10 mouse cellular contexts compared by ENCODE assay signal in genomic region chr19:34598341-34598740, GRCm38 (mm10). TPM values are rescaled to one million over a fixed set of nuclear protein-coding genes. Genes with fewer than 3 reads are reported as not detected.
A peak's percentile ranks its signal among the peaks of the same experiment; 100 is the strongest.
DNase-seq lines count a peak whose midpoint lies in the region; ATAC-seq and TF ChIP-seq lines count a peak whose summit lies in the region.
"Had no signal": no experiment of that assay in that cellular context is flagged by ENCODE, and none has a peak within 500 bp of the region (broad histone marks: within the 10 kb centered on the region; RNA-seq: fewer than 3 reads in every experiment).

No protein-coding gene starts in this region.

- no peak for TF ChIP-seq EP300 in lung, postnatal 0 days (IDR thresholded peaks at IDR 0.05)

- H3K4me3 ChIP-seq in forebrain, postnatal 0 days (ENCODE audit: low read depth, low read length), result no peak overlapping the region
- no peak overlapping the region for H3K4me3 ChIP-seq in forebrain, embryonic 12.5 days (replicated peaks)
- H3K4me3 ChIP-seq in midbrain, postnatal 0 days (ENCODE audit: low read depth, low read length), result no peak overlapping the region
- H3K4me3 ChIP-seq in midbrain, embryonic 16.5 days (ENCODE audit: low read depth, low read length), result no peak overlapping the region
- no peak overlapping the region for H3K4me3 ChIP-seq in lung, postnatal 0 days (ENCODE audit: low read depth, low read length)
- H3K4me3 ChIP-seq: liver, embryonic 15.5 days; stomach, embryonic 15.5 days had no signal

- DNase-seq in forebrain, postnatal 0 days, result peak; percentile 78
- DNase-seq in midbrain, postnatal 0 days (ENCODE audit: low spot score), result peak; percentile 52
- peak; percentile 30 for DNase-seq in gastrocnemius, postnatal 25 days
- DNase-seq in lung, postnatal 0 days (ENCODE audit: low spot score), result peak; percentile 47
- no peak for DNase-seq in thymus, adult 18-20 months

- ATAC-seq in forebrain, postnatal 0 days, result no peak; the same call in 1 of the 2 replicates
- ATAC-seq in forebrain, embryonic 12.5 days (ENCODE audit: low FRiP score), result no peak
- ATAC-seq in midbrain, postnatal 0 days (ENCODE audit: low FRiP score), result no peak
- ATAC-seq in midbrain, embryonic 16.5 days, result no peak
- no peak for ATAC-seq in lung, postnatal 0 days
- no peak for ATAC-seq in erythroid progenitor cell, adult 5-6 weeks (replicated peaks; ENCODE audit: low FRiP score, poor library complexity, severe bottlenecking)

- no peak overlapping the region for H3K9ac ChIP-seq in forebrain, postnatal 0 days
- H3K9ac ChIP-seq in forebrain, embryonic 12.5 days, result no peak overlapping the region
- no peak overlapping the region for H3K9ac ChIP-seq in midbrain, postnatal 0 days (replicated peaks; ENCODE audit: low read length, poor library complexity, severe bottlenecking)
- H3K9ac ChIP-seq in midbrain, embryonic 16.5 days (ENCODE audit: low read depth, low read length), result no peak overlapping the region
- H3K9ac ChIP-seq in lung, postnatal 0 days (replicated peaks; ENCODE audit: low read depth), result no peak overlapping the region
- H3K9ac ChIP-seq: liver, embryonic 15.5 days; stomach, embryonic 15.5 days had no signal

- H3K4me1 ChIP-seq in forebrain, postnatal 0 days (ENCODE audit: insufficient read depth), result no peaks in the 10 kb centered on the region
- no peaks in the 10 kb centered on the region for H3K4me1 ChIP-seq in forebrain, embryonic 12.5 days
- H3K4me1 ChIP-seq in midbrain, postnatal 0 days (ENCODE audit: insufficient read depth, low read length), result no peaks in the 10 kb centered on the region
- H3K4me1 ChIP-seq in midbrain, embryonic 16.5 days (ENCODE audit: control insufficient read depth, insufficient read depth, low read length), result no peaks in the 10 kb centered on the region
- H3K4me1 ChIP-seq in lung, postnatal 0 days (ENCODE audit: insufficient read depth, low read depth, low read length), result 0 out of 2 replicates have a peak, but pooled peaks cover 3% of the 10 kb centered on the region
- H3K4me1 ChIP-seq: liver, embryonic 15.5 days; stomach, embryonic 15.5 days had no signal

- TF ChIP-seq CTCF in forebrain, postnatal 0 days (IDR thresholded peaks at IDR 0.05; ENCODE audit: low read depth), result no peak
- no peak for TF ChIP-seq CTCF in midbrain, postnatal 0 days (IDR thresholded peaks at IDR 0.05)
- TF ChIP-seq CTCF in lung, postnatal 0 days (IDR thresholded peaks at IDR 0.05), result no peak

- no peak overlapping the region for H3K27ac ChIP-seq in forebrain, postnatal 0 days (ENCODE audit: low read depth, low read length)
- no peak overlapping the region for H3K27ac ChIP-seq in forebrain, embryonic 12.5 days
- H3K27ac ChIP-seq in midbrain, postnatal 0 days (ENCODE audit: low read depth, low read length), result no peak overlapping the region
- no peak overlapping the region for H3K27ac ChIP-seq in midbrain, embryonic 16.5 days (ENCODE audit: low read length)
- H3K27ac ChIP-seq in lung, postnatal 0 days (ENCODE audit: low read length), result no peak overlapping the region
- H3K27ac ChIP-seq: liver, embryonic 15.5 days; stomach, embryonic 15.5 days had no signal

- no peaks in the 10 kb centered on the region for H3K27me3 ChIP-seq in forebrain, postnatal 0 days (ENCODE audit: insufficient read depth, low read length)
- H3K27me3 ChIP-seq in forebrain, embryonic 12.5 days, result no peaks in the 10 kb centered on the region
- no peaks in the 10 kb centered on the region for H3K27me3 ChIP-seq in midbrain, postnatal 0 days (ENCODE audit: insufficient read depth, low read length)
- H3K27me3 ChIP-seq in midbrain, embryonic 16.5 days (ENCODE audit: control insufficient read depth, insufficient read depth, low read depth, low read length), result no peaks in the 10 kb centered on the region
- H3K27me3 ChIP-seq in lung, postnatal 0 days (replicated peaks; ENCODE audit: insufficient read depth, low read length), result no peaks in the 10 kb centered on the region
- H3K27me3 ChIP-seq: liver, embryonic 15.5 days; stomach, embryonic 15.5 days had no signal

- 54% methylated on average over 2 of the region's 2 CpGs for WGBS in forebrain, postnatal 0 days
- 82% methylated on average over 2 of the region's 2 CpGs for WGBS in forebrain, embryonic 12.5 days
- 75% methylated on average over 2 of the region's 2 CpGs for WGBS in midbrain, postnatal 0 days
- WGBS in midbrain, embryonic 16.5 days, result 82% methylated on average over 2 of the region's 2 CpGs
- WGBS in lung, postnatal 0 days, result 61% methylated on average over 2 of the region's 2 CpGs

- no peaks in the 10 kb centered on the region for H3K9me3 ChIP-seq in forebrain, postnatal 0 days (ENCODE audit: low read length)
- no peaks in the 10 kb centered on the region for H3K9me3 ChIP-seq in forebrain, embryonic 12.5 days
- H3K9me3 ChIP-seq in midbrain, postnatal 0 days (ENCODE audit: low read length), result no peaks in the 10 kb centered on the region
- H3K9me3 ChIP-seq in midbrain, embryonic 16.5 days (replicated peaks; ENCODE audit: control insufficient read depth, low read length, poor library complexity, severe bottlenecking), result no peaks in the 10 kb centered on the region
- no peaks in the 10 kb centered on the region for H3K9me3 ChIP-seq in lung, postnatal 0 days (ENCODE audit: low read length)
- H3K9me3 ChIP-seq: liver, embryonic 15.5 days; stomach, embryonic 15.5 days had no signal

- H3K36me3 ChIP-seq in forebrain, postnatal 0 days (ENCODE audit: insufficient read depth), result no peaks in the 10 kb centered on the region
- H3K36me3 ChIP-seq in forebrain, embryonic 12.5 days (replicated peaks), result no peaks in the 10 kb centered on the region
- no peaks in the 10 kb centered on the region for H3K36me3 ChIP-seq in midbrain, postnatal 0 days (ENCODE audit: insufficient read depth, low read length)
- H3K36me3 ChIP-seq in midbrain, embryonic 16.5 days (ENCODE audit: control insufficient read depth, insufficient read depth, low read length), result no peaks in the 10 kb centered on the region
- H3K36me3 ChIP-seq in lung, postnatal 0 days (ENCODE audit: insufficient read depth, low read length), result no peaks in the 10 kb centered on the region
- H3K36me3 ChIP-seq: liver, embryonic 15.5 days; stomach, embryonic 15.5 days had no signal

- no peak overlapping the region for H3K4me2 ChIP-seq in forebrain, postnatal 0 days (ENCODE audit: low read depth)
- H3K4me2 ChIP-seq in forebrain, embryonic 12.5 days, result no peak overlapping the region
- H3K4me2 ChIP-seq in midbrain, postnatal 0 days (ENCODE audit: low read depth, low read length, poor library complexity, severe bottlenecking), result no peak overlapping the region
- no peak overlapping the region for H3K4me2 ChIP-seq in midbrain, embryonic 16.5 days (ENCODE audit: low read length)
- H3K4me2 ChIP-seq in lung, postnatal 0 days (replicated peaks; ENCODE audit: low read depth, low read length), result no peak overlapping the region
- H3K4me2 ChIP-seq: liver, embryonic 15.5 days; stomach, embryonic 15.5 days had no signal

RNA-seq across cellular contexts. Expression of gene Ifit1bl1, which starts 3.4 kb away (rescaled TPM):
- 1.8 and 2.5 TPM in 2 replicates for total RNA-seq in forebrain, postnatal 0 days (2014; rRNA removed)
- 1.4 and 1.6 TPM in 2 replicates for polyA plus RNA-seq in forebrain, postnatal 0 days (2015; fragmentation: Nextera tagmentation; extraction: Ambion mirVana)
- 0.14 and 0.36 TPM in 2 replicates for polyA plus RNA-seq in forebrain, embryonic 12.5 days (2016; fragmentation: Nextera tagmentation; extraction: Ambion mirVana)
- 1.4 and 1.9 TPM in 2 replicates for total RNA-seq in midbrain, postnatal 0 days (2014; rRNA removed)
- 1.4 and 1.5 TPM in 2 replicates for polyA plus RNA-seq in midbrain, postnatal 0 days (2015; fragmentation: Nextera tagmentation; extraction: Ambion mirVana)
- polyA plus RNA-seq in midbrain, embryonic 16.5 days (2015; fragmentation: Nextera tagmentation; extraction: Ambion mirVana), result 1.1 and 2.4 TPM in 2 replicates
- not detected for total RNA-seq in gastrocnemius, postnatal 25 days (2021)
- polyA plus RNA-seq in lung, postnatal 0 days (2015; fragmentation: Nextera tagmentation; extraction: Ambion mirVana), result 0.90 and 1.1 TPM in 2 replicates
- total RNA-seq in erythroid progenitor cell, adult 5-6 weeks (2015; ENCODE audit: low replicate concordance), result 1.1 and 1.3 TPM in 2 replicates
- 2.7 TPM in 1 of 2 replicates, not detected in the other for total RNA-seq in erythroid progenitor cell, adult 5-6 weeks (2017; ENCODE audit: low replicate concordance)

RNA-seq across cellular contexts. Expression of gene Ifit3b, which starts 9.4 kb away (rescaled TPM):
- 0.15 and 0.19 TPM in 2 replicates for total RNA-seq in forebrain, postnatal 0 days (2014; rRNA removed)
- 0.45 and 0.79 TPM in 2 replicates for polyA plus RNA-seq in forebrain, postnatal 0 days (2015; fragmentation: Nextera tagmentation; extraction: Ambion mirVana)
- polyA plus RNA-seq in forebrain, embryonic 12.5 days (2016; fragmentation: Nextera tagmentation; extraction: Ambion mirVana), result 0.09 TPM in 1 of 2 replicates, not detected in the other
- 0.49 and 0.57 TPM in 2 replicates for total RNA-seq in midbrain, postnatal 0 days (2014; rRNA removed)
- polyA plus RNA-seq in midbrain, postnatal 0 days (2015; fragmentation: Nextera tagmentation; extraction: Ambion mirVana), result 0.58 and 1.2 TPM in 2 replicates
- polyA plus RNA-seq in midbrain, embryonic 16.5 days (2015; fragmentation: Nextera tagmentation; extraction: Ambion mirVana), result 0.14 and 0.20 TPM in 2 replicates
- total RNA-seq in gastrocnemius, postnatal 25 days (2021), result under 1 TPM; 0.23 to 0.70 TPM
- polyA plus RNA-seq in lung, postnatal 0 days (2015; fragmentation: Nextera tagmentation; extraction: Ambion mirVana), result 2.0 and 2.3 TPM in 2 replicates
- total RNA-seq in erythroid progenitor cell, adult 5-6 weeks (2015; ENCODE audit: low replicate concordance), result 0.84 TPM in 1 of 2 replicates, not detected in the other
- not detected in 2 replicates for total RNA-seq in erythroid progenitor cell, adult 5-6 weeks (2017; ENCODE audit: low replicate concordance)

RNA-seq across cellular contexts. Expression of gene Ifit3, which starts 15.0 kb away (rescaled TPM):
- 2.3 and 2.7 TPM in 2 replicates for total RNA-seq in forebrain, postnatal 0 days (2014; rRNA removed)
- 2.7 and 3.2 TPM in 2 replicates for polyA plus RNA-seq in forebrain, postnatal 0 days (2015; fragmentation: Nextera tagmentation; extraction: Ambion mirVana)
- 0.24 and 0.26 TPM in 2 replicates for polyA plus RNA-seq in forebrain, embryonic 12.5 days (2016; fragmentation: Nextera tagmentation; extraction: Ambion mirVana)
- 0.82 and 2.7 TPM in 2 replicates for total RNA-seq in midbrain, postnatal 0 days (2014; rRNA removed)
- polyA plus RNA-seq in midbrain, postnatal 0 days (2015; fragmentation: Nextera tagmentation; extraction: Ambion mirVana), result 2.9 and 3.2 TPM in 2 replicates
- polyA plus RNA-seq in midbrain, embryonic 16.5 days (2015; fragmentation: Nextera tagmentation; extraction: Ambion mirVana), result 1.0 and 1.8 TPM in 2 replicates
- under 1 TPM; 0.88 to 0.95 TPM for total RNA-seq in gastrocnemius, postnatal 25 days (2021)
- 7.1 and 9.6 TPM in 2 replicates for polyA plus RNA-seq in lung, postnatal 0 days (2015; fragmentation: Nextera tagmentation; extraction: Ambion mirVana)
- total RNA-seq in erythroid progenitor cell, adult 5-6 weeks (2015; ENCODE audit: low replicate concordance), result 2.5 and 9.2 TPM in 2 replicates
- total RNA-seq in erythroid progenitor cell, adult 5-6 weeks (2017; ENCODE audit: low replicate concordance), result 2.3 and 4.5 TPM in 2 replicates

RNA-seq across cellular contexts. Expression of gene Ifit1bl2, which starts 42.2 kb away (rescaled TPM):
- 0.52 and 0.69 TPM in 2 replicates for total RNA-seq in forebrain, postnatal 0 days (2014; rRNA removed)
- polyA plus RNA-seq in forebrain, postnatal 0 days (2015; fragmentation: Nextera tagmentation; extraction: Ambion mirVana), result 0.16 and 0.18 TPM in 2 replicates
- not detected in 2 replicates for polyA plus RNA-seq in forebrain, embryonic 12.5 days (2016; fragmentation: Nextera tagmentation; extraction: Ambion mirVana)
- total RNA-seq in midbrain, postnatal 0 days (2014; rRNA removed), result 0.14 and 0.38 TPM in 2 replicates
- polyA plus RNA-seq in midbrain, postnatal 0 days (2015; fragmentation: Nextera tagmentation; extraction: Ambion mirVana), result 0.07 and 0.17 TPM in 2 replicates
- polyA plus RNA-seq in midbrain, embryonic 16.5 days (2015; fragmentation: Nextera tagmentation; extraction: Ambion mirVana), result 0.46 and 0.51 TPM in 2 replicates
- total RNA-seq in gastrocnemius, postnatal 25 days (2021), result not detected
- polyA plus RNA-seq in lung, postnatal 0 days (2015; fragmentation: Nextera tagmentation; extraction: Ambion mirVana), result 0.46 and 0.54 TPM in 2 replicates
- total RNA-seq in erythroid progenitor cell, adult 5-6 weeks (2015; ENCODE audit: low replicate concordance), result 2.1 and 2.5 TPM in 2 replicates
- total RNA-seq in erythroid progenitor cell, adult 5-6 weeks (2017; ENCODE audit: low replicate concordance), result 1.8 TPM in 1 of 2 replicates, not detected in the other

RNA-seq across cellular contexts. Expression of gene Ifit1, which starts 42.3 kb away (rescaled TPM):
- total RNA-seq in forebrain, postnatal 0 days (2014; rRNA removed), result 1.7 and 2.0 TPM in 2 replicates
- 0.83 and 0.88 TPM in 2 replicates for polyA plus RNA-seq in forebrain, postnatal 0 days (2015; fragmentation: Nextera tagmentation; extraction: Ambion mirVana)
- polyA plus RNA-seq in forebrain, embryonic 12.5 days (2016; fragmentation: Nextera tagmentation; extraction: Ambion mirVana), result 0.11 and 0.17 TPM in 2 replicates
- 2.6 and 3.7 TPM in 2 replicates for total RNA-seq in midbrain, postnatal 0 days (2014; rRNA removed)
- polyA plus RNA-seq in midbrain, postnatal 0 days (2015; fragmentation: Nextera tagmentation; extraction: Ambion mirVana), result 1.0 and 1.2 TPM in 2 replicates
- 0.29 and 0.35 TPM in 2 replicates for polyA plus RNA-seq in midbrain, embryonic 16.5 days (2015; fragmentation: Nextera tagmentation; extraction: Ambion mirVana)
- total RNA-seq in gastrocnemius, postnatal 25 days (2021), result under 1 TPM; 0.43 to 0.54 TPM
- polyA plus RNA-seq in lung, postnatal 0 days (2015; fragmentation: Nextera tagmentation; extraction: Ambion mirVana), result 2.7 and 3.8 TPM in 2 replicates
- total RNA-seq in erythroid progenitor cell, adult 5-6 weeks (2015; ENCODE audit: low replicate concordance), result 4.0 and 9.6 TPM in 2 replicates
- total RNA-seq in erythroid progenitor cell, adult 5-6 weeks (2017; ENCODE audit: low replicate concordance), result 4.9 and 11.6 TPM in 2 replicates

Comparison
In these comparisons a context has a peak if more than half of its experiments do, and no peak if none do; other contexts are left out.
1. DNase-seq: peak in forebrain, postnatal 0 days (single experiment), midbrain, postnatal 0 days (single experiment), gastrocnemius, postnatal 25 days (single experiment) and lung, postnatal 0 days (single experiment); none in thymus, adult 18-20 months (0 of 2).